Mouse (Mus musculus): ENCODE results near the gene Plppr3. TPM values are rescaled to one million over a fixed set of nuclear protein-coding genes. Genes with fewer than 3 reads are reported as not detected.

Plppr3 gene
- total and polyA plus RNA-seq, 2 experiments from 2014 or later: 350 to 539 TPM

DNA sequence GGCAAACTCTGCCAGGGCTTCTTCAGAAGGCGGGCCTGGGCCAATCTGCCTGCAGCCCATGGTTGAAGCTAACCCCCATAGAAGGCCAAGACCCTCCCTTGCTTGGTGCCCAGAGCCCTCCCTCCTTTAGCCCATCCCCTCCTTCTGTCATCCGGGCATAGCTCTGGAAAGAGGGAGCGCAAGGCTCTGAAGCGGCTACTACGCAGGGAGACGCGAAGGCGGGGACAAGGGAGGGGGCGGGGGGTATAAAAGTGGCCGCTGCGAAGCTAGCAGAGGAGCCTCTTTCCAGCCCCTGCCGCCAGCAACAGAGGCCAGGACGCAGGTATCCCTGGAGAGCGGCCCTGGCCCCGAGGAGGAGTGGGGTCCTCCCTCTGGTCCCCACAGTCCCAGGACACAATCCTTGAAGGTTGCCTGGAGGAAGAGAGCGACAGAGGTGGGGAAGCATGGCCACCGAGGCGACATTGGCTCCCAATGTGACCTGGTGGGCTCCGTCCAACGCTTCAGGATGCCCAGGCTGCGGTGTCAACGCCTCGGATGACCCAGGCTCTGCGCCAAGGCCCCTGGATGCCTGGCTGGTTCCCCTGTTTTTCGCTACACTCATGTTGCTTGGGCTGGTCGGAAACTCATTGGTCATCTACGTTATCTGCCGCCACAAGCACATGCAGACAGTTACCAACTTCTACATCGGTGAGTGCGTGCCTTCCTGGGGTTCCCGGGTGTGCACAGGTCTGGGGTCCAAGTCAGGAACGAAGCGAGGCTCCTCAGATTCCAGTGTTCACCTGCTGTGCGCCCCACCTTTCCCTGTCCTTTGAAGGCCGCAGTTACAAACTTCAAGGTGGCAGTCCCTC lies 44.0 kb upstream of the Plppr3 start:
- H3K27me3 ChIP-seq (ENCODE audit: insufficient read depth, low read length): peaks cover 48% of the 10 kb centered on the region
- no peak overlapping the region; the same call in 1 of the 2 replicates for H3K4me3 ChIP-seq (ENCODE audit: low read depth, low read length)
- H3K4me1 ChIP-seq (ENCODE audit: insufficient read depth, low read length): peaks cover 18% of the 10 kb centered on the region
- H3K4me2 ChIP-seq (ENCODE audit: low read depth, low read length, poor library complexity, severe bottlenecking): no peak overlapping the region; the same call in 1 of the 2 replicates
- WGBS: 6% methylated on average over 35 of the region's 35 CpGs
- H3K36me3 ChIP-seq (ENCODE audit: insufficient read depth, low read length): no peaks in the 10 kb centered on the region
- no peak overlapping the region for H3K9ac ChIP-seq (replicated peaks; ENCODE audit: low read length, poor library complexity, severe bottlenecking)
- TF ChIP-seq CTCF (IDR thresholded peaks at IDR 0.05): no peak
- ATAC-seq (ENCODE audit: low FRiP score) (no peak), DNase-seq (ENCODE audit: low spot score) (no peak)
- no peaks in the 10 kb centered on the region for H3K9me3 ChIP-seq (ENCODE audit: low read length)
- no peak overlapping the region for H3K27ac ChIP-seq (ENCODE audit: low read depth, low read length)

DNA sequence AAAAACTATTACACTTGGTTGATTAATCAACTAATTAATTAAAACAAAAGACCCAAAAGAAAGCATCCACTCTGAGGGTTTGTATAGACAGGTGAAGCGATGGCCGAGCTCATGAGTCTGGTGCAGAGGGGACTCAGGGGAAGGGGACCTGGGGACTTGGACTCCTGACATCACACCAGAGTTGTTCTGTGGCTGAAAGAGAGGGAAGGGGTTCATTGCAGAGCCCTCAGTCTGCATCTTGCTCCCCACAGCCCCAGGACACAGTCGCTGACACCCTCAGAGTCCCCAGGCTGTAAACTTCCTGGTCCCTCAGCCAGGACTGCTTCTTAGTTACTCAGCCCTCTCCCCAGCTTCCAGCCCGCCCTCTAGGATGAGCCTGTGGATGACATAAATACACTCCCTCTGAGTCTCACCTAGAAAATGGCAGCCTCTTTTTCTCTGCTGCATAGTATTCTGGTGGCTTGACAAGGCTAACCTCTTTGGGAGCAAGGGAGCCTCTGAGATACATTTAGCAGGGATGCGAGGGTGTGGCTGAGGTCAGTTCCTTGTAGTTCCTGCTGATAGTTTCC lies 43.2 kb upstream of the Plppr3 start:
- peak overlapping the region; percentile 86; the same call in 1 of the 2 replicates for H3K9ac ChIP-seq (replicated peaks; ENCODE audit: low read length, poor library complexity, severe bottlenecking)
- peaks cover 39% of the 10 kb centered on the region for H3K27me3 ChIP-seq (ENCODE audit: insufficient read depth, low read length)
- ATAC-seq (ENCODE audit: low FRiP score) (no peak), DNase-seq (ENCODE audit: low spot score) (no peak)
- H3K36me3 ChIP-seq (ENCODE audit: insufficient read depth, low read length): no peaks in the 10 kb centered on the region
- H3K4me2 ChIP-seq (ENCODE audit: low read depth, low read length, poor library complexity, severe bottlenecking): peak overlapping the region; percentile 95
- H3K4me1 ChIP-seq (ENCODE audit: insufficient read depth, low read length): peaks cover 18% of the 10 kb centered on the region
- no peak overlapping the region for H3K27ac ChIP-seq (ENCODE audit: low read depth, low read length)
- peak overlapping the region; percentile 59 for H3K4me3 ChIP-seq (ENCODE audit: low read depth, low read length)
- WGBS: 63% methylated on average over 5 of the region's 5 CpGs
- no peak for TF ChIP-seq CTCF (IDR thresholded peaks at IDR 0.05)
- no peaks in the 10 kb centered on the region for H3K9me3 ChIP-seq (ENCODE audit: low read length)

DNA sequence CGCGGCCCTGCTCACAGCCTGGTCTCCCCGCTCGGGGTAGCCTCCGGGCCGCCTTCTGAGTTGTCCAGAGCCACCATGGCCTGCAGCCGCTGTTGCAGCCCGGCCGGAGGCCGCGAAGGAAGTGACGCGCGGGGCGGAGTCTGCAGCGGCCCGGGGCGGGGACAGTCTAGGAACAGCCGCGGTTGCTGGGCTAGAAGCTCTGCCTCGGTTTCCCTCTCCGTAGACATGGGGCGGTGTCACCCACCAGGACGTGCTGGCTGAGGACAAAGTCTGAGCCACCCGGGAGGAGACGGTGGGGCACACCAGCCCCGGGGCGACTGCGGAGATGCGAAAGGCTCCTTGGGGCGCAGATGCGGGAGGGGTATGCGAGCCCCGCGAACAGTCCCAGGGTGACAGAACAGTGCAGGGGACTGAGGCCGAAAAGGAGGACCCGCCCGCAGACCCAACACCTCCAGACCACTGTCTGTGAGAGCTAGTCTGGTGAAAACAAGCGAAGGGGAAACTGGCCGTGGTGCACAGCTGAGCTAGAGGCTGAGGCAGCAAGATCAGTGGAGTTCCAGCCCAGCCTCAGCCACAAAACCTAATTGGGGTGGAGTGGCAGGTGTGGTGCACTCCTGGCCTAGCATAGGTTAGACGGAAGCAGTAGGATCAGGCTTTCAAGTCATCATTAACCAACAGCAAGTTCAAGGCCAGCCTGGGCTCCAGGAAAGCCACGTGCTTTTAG lies 42.5 kb upstream of the Plppr3 start, which contains the start of gene Kiss1r:
Kiss1r (plus strand) TSS at position 164 of the 724 bp plus-strand sequence.
- peaks cover 18% of the 10 kb centered on the region for H3K4me1 ChIP-seq (ENCODE audit: insufficient read depth, low read length)
- ATAC-seq (ENCODE audit: low FRiP score): peak; percentile 70
- TF ChIP-seq CTCF (IDR thresholded peaks at IDR 0.05): no peak
- peak within 1 kb of the TSS; percentile 70 for H3K27ac ChIP-seq (ENCODE audit: low read depth, low read length)
- H3K4me3 ChIP-seq (ENCODE audit: low read depth, low read length): peak within 1 kb of the TSS; percentile 59
- H3K36me3 ChIP-seq (ENCODE audit: insufficient read depth, low read length): peaks cover 6% of the 10 kb centered on the region; the same call in 1 of the 2 replicates
- WGBS: 2% methylated on average over 42 of the region's 42 CpGs
- peak within 1 kb of the TSS; percentile 86 for H3K9ac ChIP-seq (replicated peaks; ENCODE audit: low read length, poor library complexity, severe bottlenecking)
- H3K9me3 ChIP-seq (ENCODE audit: low read length): no peaks in the 10 kb centered on the region
- DNase-seq (ENCODE audit: low spot score): peak; percentile 80
- peak within 1 kb of the TSS; percentile 95 for H3K4me2 ChIP-seq (ENCODE audit: low read depth, low read length, poor library complexity, severe bottlenecking)
- peaks cover 33% of the 10 kb centered on the region for H3K27me3 ChIP-seq (ENCODE audit: insufficient read depth, low read length)

DNA sequence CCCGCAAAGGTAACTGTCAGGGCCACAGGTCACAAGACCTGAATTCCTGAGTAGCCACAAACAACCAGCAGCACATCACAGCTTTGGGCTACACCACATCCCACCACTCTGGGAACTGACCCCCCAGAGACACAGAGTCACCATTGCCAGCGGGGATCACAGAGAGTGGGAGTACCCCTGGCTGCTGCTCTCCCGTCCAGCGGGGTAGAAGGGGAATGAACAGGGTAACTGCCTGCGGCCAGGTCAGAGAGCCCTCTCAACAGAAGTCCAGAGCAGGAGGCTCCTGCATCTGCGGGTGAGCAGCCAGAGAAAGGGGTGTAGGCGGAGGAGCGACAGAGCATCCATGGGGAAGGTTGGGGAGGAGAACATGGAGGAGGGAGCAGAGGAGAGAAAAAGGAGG lies 41.6 kb upstream of the Plppr3 start:
- Histone ChIP-seq H3K4me2 (ENCODE audit: low read depth, low read length, poor library complexity, severe bottlenecking) (peak overlapping the region; percentile 95), H3K27me3 (ENCODE audit: insufficient read depth, low read length) (peaks cover 33% of the 10 kb centered on the region), H3K27ac (ENCODE audit: low read depth, low read length) (peak overlapping the region; percentile 70; the same call in 1 of the 2 replicates), H3K4me3 (ENCODE audit: low read depth, low read length) (peak overlapping the region; percentile 59), H3K9ac (replicated peaks; ENCODE audit: low read length, poor library complexity, severe bottlenecking) (peak overlapping the region; percentile 86), H3K4me1 (ENCODE audit: insufficient read depth, low read length) (peaks cover 12% of the 10 kb centered on the region; the same call in 1 of the 2 replicates), H3K36me3 (ENCODE audit: insufficient read depth, low read length) (peaks cover 10% of the 10 kb centered on the region; the same call in 1 of the 2 replicates), H3K9me3 (ENCODE audit: low read length) (no peaks in the 10 kb centered on the region)
- 7% methylated on average over 8 of the region's 8 CpGs for WGBS
- no peak for DNase-seq (ENCODE audit: low spot score)
- no peak for ATAC-seq (ENCODE audit: low FRiP score)
- TF ChIP-seq CTCF (IDR thresholded peaks at IDR 0.05): no peak

DNA sequence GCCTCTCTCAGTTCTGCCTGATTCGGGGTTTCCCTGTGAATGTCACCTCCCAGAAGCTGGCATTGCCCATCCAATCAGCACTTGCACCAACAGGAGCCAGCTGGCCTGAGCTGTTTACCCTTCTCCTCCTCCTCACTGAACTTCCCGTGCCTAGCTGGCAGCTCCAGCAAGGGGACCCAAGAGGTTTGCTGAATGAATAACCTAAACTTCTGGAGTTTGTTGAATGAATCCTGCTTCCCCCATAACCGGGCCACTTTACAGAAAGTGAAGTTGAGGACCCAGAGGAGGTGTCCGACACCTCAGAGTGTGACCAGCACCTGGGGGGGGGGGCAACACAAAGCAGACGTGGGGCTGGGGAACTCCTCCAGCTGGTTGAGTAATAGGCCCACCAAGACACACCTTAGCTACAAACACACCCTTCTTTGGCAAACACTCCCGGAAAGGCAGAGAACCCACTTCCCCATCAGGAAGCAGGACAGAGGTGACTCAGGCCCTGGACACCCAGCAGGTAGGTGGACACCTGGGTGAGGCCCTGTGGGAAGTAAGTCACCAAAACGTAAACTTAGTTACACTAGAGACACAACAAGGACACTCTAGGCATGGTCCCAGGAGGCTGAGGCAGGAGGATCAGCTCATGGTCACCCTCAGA lies 40.6 kb upstream of the Plppr3 start:
- Histone ChIP-seq H3K4me3 (ENCODE audit: low read depth, low read length) (no peak overlapping the region), H3K27me3 (ENCODE audit: insufficient read depth, low read length) (peaks cover 23% of the 10 kb centered on the region), H3K4me2 (ENCODE audit: low read depth, low read length, poor library complexity, severe bottlenecking) (peak overlapping the region; percentile 95; the same call in 1 of the 2 replicates), H3K36me3 (ENCODE audit: insufficient read depth, low read length) (peaks cover 14% of the 10 kb centered on the region), H3K4me1 (ENCODE audit: insufficient read depth, low read length) (peaks cover 10% of the 10 kb centered on the region; the same call in 1 of the 2 replicates), H3K9me3 (ENCODE audit: low read length) (no peaks in the 10 kb centered on the region), H3K27ac (ENCODE audit: low read depth, low read length) (no peak overlapping the region), H3K9ac (replicated peaks; ENCODE audit: low read length, poor library complexity, severe bottlenecking) (no peak overlapping the region)
- no peak for TF ChIP-seq CTCF (IDR thresholded peaks at IDR 0.05)
- no peak for DNase-seq (ENCODE audit: low spot score)
- 69% methylated on average over 7 of the region's 7 CpGs for WGBS
- ATAC-seq (ENCODE audit: low FRiP score): no peak

All from midbrain, postnatal 0 days (tissue).